ENCODE assay signal across 8 mouse cellular contexts in genomic region chr6:128145765-128146164, GRCm38 (mm10). TPM values are rescaled to one million over a fixed set of nuclear protein-coding genes. Genes with fewer than 3 reads are reported as not detected.
DNase-seq lines count a peak whose midpoint lies in the region; ATAC-seq and TF ChIP-seq lines count a peak whose summit lies in the region.

No protein-coding gene starts in this region.

- no peak overlapping the region for H3K27ac ChIP-seq in midbrain, postnatal 0 days (ENCODE audit: low read depth, low read length)
- H3K27ac ChIP-seq in midbrain, embryonic 11.5 days (ENCODE audit: low read depth, low read length) = no peak overlapping the region

- 0 out of 2 replicates have a peak, but pooled peaks cover under 1% of the 10 kb centered on the region for H3K4me1 ChIP-seq in midbrain, postnatal 0 days (ENCODE audit: insufficient read depth, low read length)
- peaks cover 10% of the 10 kb centered on the region for H3K4me1 ChIP-seq in midbrain, embryonic 11.5 days (ENCODE audit: control insufficient read depth, insufficient read depth, low read length)

- H3K4me2 ChIP-seq in midbrain, postnatal 0 days (ENCODE audit: low read depth, low read length, poor library complexity, severe bottlenecking) = no peak overlapping the region
- no peak overlapping the region for H3K4me2 ChIP-seq in midbrain, embryonic 11.5 days

- DNase-seq in embryo, embryonic 10 days (ENCODE audit: low spot score) = peak; percentile 62
- no peak for DNase-seq in embryo, embryonic 11 days
- DNase-seq in midbrain, postnatal 0 days (ENCODE audit: low spot score) = peak; percentile 72
- no peak for DNase-seq in midbrain, embryonic 11.5 days (ENCODE audit: low spot score, missing footprints)
- peak; percentile 70 to 79 for DNase-seq in cerebellum, postnatal 36 days
- DNase-seq in layer of hippocampus, postnatal 14 days (ENCODE audit: low spot score in 2 of 2) = peak; percentile 55 to 64
- peak; percentile 36 to 55 for DNase-seq in right cerebral cortex, postnatal 36 days (ENCODE audit: low spot score in 2 of 2)
- no peak for DNase-seq in natural killer cell, adult 2 months (ENCODE audit: low spot score in 2 of 2)

- no peaks in the 10 kb centered on the region for H3K27me3 ChIP-seq in midbrain, postnatal 0 days (ENCODE audit: insufficient read depth, low read length)
- peaks cover 6% of the 10 kb centered on the region; the same call in 1 of the 2 replicates for H3K27me3 ChIP-seq in midbrain, embryonic 11.5 days (ENCODE audit: control insufficient read depth, insufficient read depth, low read length)

- no peak overlapping the region for H3K4me3 ChIP-seq in midbrain, postnatal 0 days (ENCODE audit: low read depth, low read length)
- no peak overlapping the region for H3K4me3 ChIP-seq in midbrain, embryonic 11.5 days (ENCODE audit: low read depth, low read length)

- ATAC-seq in midbrain, postnatal 0 days (ENCODE audit: low FRiP score) = no peak
- ATAC-seq in midbrain, embryonic 11.5 days (ENCODE audit: low FRiP score) = no peak

- no peak overlapping the region for H3K9ac ChIP-seq in midbrain, postnatal 0 days (replicated peaks; ENCODE audit: low read length, poor library complexity, severe bottlenecking)
- H3K9ac ChIP-seq in midbrain, embryonic 11.5 days (ENCODE audit: low read length) = no peak overlapping the region

- WGBS in midbrain, postnatal 0 days = 58% methylated on average over 6 of the region's 6 CpGs
- WGBS in midbrain, embryonic 11.5 days = 64% methylated on average over 6 of the region's 6 CpGs

- TF ChIP-seq CTCF in midbrain, postnatal 0 days (IDR thresholded peaks at IDR 0.05) = peak; percentile 82

- no peaks in the 10 kb centered on the region for H3K9me3 ChIP-seq in midbrain, postnatal 0 days (ENCODE audit: low read length)
- no peaks in the 10 kb centered on the region for H3K9me3 ChIP-seq in midbrain, embryonic 11.5 days (ENCODE audit: control insufficient read depth, low read length)

- no peaks in the 10 kb centered on the region for H3K36me3 ChIP-seq in midbrain, postnatal 0 days (ENCODE audit: insufficient read depth, low read length)
- no peaks in the 10 kb centered on the region for H3K36me3 ChIP-seq in midbrain, embryonic 11.5 days (ENCODE audit: control insufficient read depth, insufficient read depth, low read length)

RNA-seq across cellular contexts. Expression of gene Tspan9, which starts 2.4 kb away (rescaled TPM):
- 143 and 160 TPM in 2 replicates for total RNA-seq in midbrain, postnatal 0 days (2014; rRNA removed)
- 50.9 and 58.8 TPM in 2 replicates for polyA plus RNA-seq in midbrain, postnatal 0 days (2015; fragmentation: Nextera tagmentation; extraction: Ambion mirVana)
- polyA plus RNA-seq in midbrain, embryonic 11.5 days (2014; fragmentation: Nextera tagmentation; extraction: Ambion mirVana) = 32.7 and 44.1 TPM in 2 replicates
- total RNA-seq in layer of hippocampus, postnatal 14 days (2021) = 10 to 100 TPM; 62.9 to 72.9 TPM

Comparison
In these comparisons a context has a peak if more than half of its experiments do, and no peak if none do; other contexts are left out.
1. DNase-seq: peak in embryo, embryonic 10 days (single experiment), midbrain, postnatal 0 days (single experiment), cerebellum, postnatal 36 days (2 of 2), layer of hippocampus, postnatal 14 days (2 of 2) and right cerebral cortex, postnatal 36 days (2 of 2); none in embryo, embryonic 11 days (single experiment), midbrain, embryonic 11.5 days (single experiment) and natural killer cell, adult 2 months (0 of 2).